Mouse (Mus musculus) heart, embryonic 10.5 days (tissue): ENCODE results near the gene Agap3. TPM values are rescaled to one million over a fixed set of nuclear protein-coding genes. Genes with fewer than 3 reads are reported as not detected.
A peak's percentile ranks its signal among the peaks of the same experiment; 100 is the strongest.

Experiments
- DNase-seq: peaks from one replicate; pipeline ENCODE4 v3.0.0-alpha.2; 2017; ENCODE audit warnings: low spot score
- H3K27ac ChIP-seq: fragments of 300-500 bp; sonication (generic); 2 replicates; pipeline ENCODE4 v1.5.1; 2016; ENCODE audit warnings: mild to moderate bottlenecking
- H3K27me3 ChIP-seq: fragments of 300-500 bp; sonication (generic); 2 replicates; pipeline ENCODE4 v1.6.1; 2016; ENCODE audit warnings: mild to moderate bottlenecking; ENCODE audit not compliant: poor library complexity, insufficient read depth, severe bottlenecking
- H3K36me3 ChIP-seq: fragments of 300-500 bp; sonication (generic); 2 replicates; pipeline ENCODE4 v1.6.1; 2016; ENCODE audit warnings: mild to moderate bottlenecking, moderate library complexity
- H3K4me1 ChIP-seq: fragments of 300-500 bp; sonication (generic); 2 replicates; pipeline ENCODE4 v1.6.1; 2016; ENCODE audit warnings: mild to moderate bottlenecking
- H3K4me3 ChIP-seq: fragments of 300-500 bp; sonication (generic); 2 replicates; pipeline ENCODE4 v1.5.1; 2016; ENCODE audit warnings: mild to moderate bottlenecking, moderate library complexity
- H3K9me3 ChIP-seq: fragments of 300-500 bp; sonication (generic); 2 replicates; pipeline ENCODE4 v1.6.1; 2016; ENCODE audit warnings: mild to moderate bottlenecking, moderate library complexity
- WGBS: fragments of 180-500 bp; shearing (Covaris S2); methylation state at CpG from one replicate; pipeline ENCODE4 v1.1.7; 2016; 5-methylcytosine and 5-hydroxymethylcytosine counted together
- polyA plus RNA-seq: library from polyadenylated mRNA; unstranded; fragments of >200 nt; fragmentation: Nextera tagmentation; extraction: Ambion mirVana; gene quantifications from 2 replicates; pipeline ENCODE4 v1.2.1, GENCODE M21; 2016

Agap3 gene
- polyA plus RNA-seq, 1 experiment from 2014 or later = 30.1 TPM

DNA sequence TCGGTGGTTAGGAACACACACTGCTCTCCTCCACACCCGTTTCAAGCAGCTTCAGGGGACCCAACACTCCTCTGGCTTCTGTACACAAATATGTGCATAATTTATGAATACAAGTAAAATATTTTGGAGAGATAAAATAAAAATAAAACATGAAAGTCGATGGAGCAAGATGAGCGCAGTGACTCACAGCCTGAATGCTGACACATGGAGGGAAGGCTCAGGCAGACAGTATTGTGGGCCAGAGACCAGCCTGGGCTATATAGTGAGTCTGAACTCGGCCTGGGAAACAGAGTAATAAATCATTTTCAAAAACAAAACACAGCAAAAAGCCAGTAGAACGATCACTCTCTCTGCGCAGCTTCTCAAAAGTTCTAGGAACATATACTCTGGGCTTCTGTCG lies 69.4 kb downstream of the Agap3 start:
- DNase-seq = no peak
- H3K4me1 ChIP-seq = peaks cover 7% of the 10 kb centered on the region
- no peaks in the 10 kb centered on the region for H3K9me3 ChIP-seq
- H3K4me3 ChIP-seq = no peak overlapping the region
- peaks cover 96% of the 10 kb centered on the region for H3K27me3 ChIP-seq
- no peak overlapping the region for H3K27ac ChIP-seq
- 65% methylated on average over 8 of the region's 8 CpGs for WGBS
- no peaks in the 10 kb centered on the region for H3K36me3 ChIP-seq

GRCm38 (mm10) chr5:24523806-24524205 lies 71.8 kb downstream of the Agap3 start:
- H3K36me3 ChIP-seq = no peaks in the 10 kb centered on the region
- H3K4me3 ChIP-seq = no peak overlapping the region
- peaks cover 96% of the 10 kb centered on the region for H3K27me3 ChIP-seq
- H3K4me1 ChIP-seq = peaks cover 18% of the 10 kb centered on the region
- DNase-seq = no peak
- 56% methylated on average over 8 of the region's 8 CpGs for WGBS
- no peak overlapping the region for H3K27ac ChIP-seq
- H3K9me3 ChIP-seq = no peaks in the 10 kb centered on the region

DNA sequence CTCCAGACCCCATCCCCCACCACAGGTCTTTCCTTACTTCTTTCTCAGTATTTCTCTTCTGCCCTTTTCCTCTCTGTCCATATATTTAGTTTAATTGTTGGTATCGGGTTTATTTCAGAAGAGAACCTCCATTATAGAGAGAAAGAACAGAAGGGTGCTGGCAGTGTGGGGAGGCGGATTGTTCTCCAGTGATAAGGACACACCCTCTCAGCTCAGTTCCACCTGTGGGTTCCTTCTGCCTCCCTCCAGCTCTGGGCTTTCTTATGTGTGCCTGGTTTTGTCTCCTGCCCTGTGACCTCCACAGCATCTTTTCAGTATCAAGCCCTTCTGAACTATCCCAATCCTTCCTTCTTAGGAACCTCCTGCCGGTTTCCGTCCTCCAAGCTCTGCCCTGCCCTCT lies 72.5 kb downstream of the Agap3 start:
- no peaks in the 10 kb centered on the region for H3K36me3 ChIP-seq
- H3K4me3 ChIP-seq = no peak overlapping the region
- H3K4me1 ChIP-seq = peaks cover 18% of the 10 kb centered on the region
- no peaks in the 10 kb centered on the region for H3K9me3 ChIP-seq
- no peak overlapping the region for H3K27ac ChIP-seq
- no peak for DNase-seq
- WGBS = 20% methylated on average over 4 of the region's 4 CpGs
- peaks cover 98% of the 10 kb centered on the region for H3K27me3 ChIP-seq

GRCm38 (mm10) chr5:24525360-24526189 lies 73.6 kb downstream of the Agap3 start:
- H3K4me3 ChIP-seq = peak overlapping the region; percentile 62
- H3K4me1 ChIP-seq = peaks cover 18% of the 10 kb centered on the region
- no peaks in the 10 kb centered on the region for H3K9me3 ChIP-seq
- no peaks in the 10 kb centered on the region for H3K36me3 ChIP-seq
- 4% methylated on average over 34 of the region's 34 CpGs for WGBS
- peaks cover 95% of the 10 kb centered on the region for H3K27me3 ChIP-seq
- no peak overlapping the region for H3K27ac ChIP-seq
- DNase-seq = no peak

GRCm38 (mm10) chr5:24526190-24526888 lies 74.4 kb downstream of the Agap3 start:
- H3K4me3 ChIP-seq = peak overlapping the region; percentile 62
- no peak for DNase-seq
- peaks cover 97% of the 10 kb centered on the region for H3K27me3 ChIP-seq
- peaks cover 18% of the 10 kb centered on the region for H3K4me1 ChIP-seq
- peak overlapping the region; percentile 62; the same call in 1 of the 2 replicates for H3K27ac ChIP-seq
- H3K9me3 ChIP-seq = no peaks in the 10 kb centered on the region
- WGBS = 1% methylated on average over 93 of the region's 109 CpGs
- no peaks in the 10 kb centered on the region for H3K36me3 ChIP-seq

- Histone ChIP-seq H3K27me3 (peaks cover 97% of the 10 kb centered on the region), H3K4me3 (peak within 1 kb of the TSS; percentile 62), H3K9me3 (no peaks in the 10 kb centered on the region), H3K27ac (peak within 1 kb of the TSS; percentile 62; the same call in 1 of the 2 replicates), H3K36me3 (no peaks in the 10 kb centered on the region), H3K4me1 (peaks cover 18% of the 10 kb centered on the region)
- DNase-seq = no peak
- WGBS = under 1% methylated on average over 49 of the region's 49 CpGs
Measured at GRCm38 (mm10) chr5:24526889-24527230, 74.9 kb downstream of the Agap3 start, which contains the start of gene Gbx1. Gbx1 (minus strand) TSS chr5:24527202.

DNA sequence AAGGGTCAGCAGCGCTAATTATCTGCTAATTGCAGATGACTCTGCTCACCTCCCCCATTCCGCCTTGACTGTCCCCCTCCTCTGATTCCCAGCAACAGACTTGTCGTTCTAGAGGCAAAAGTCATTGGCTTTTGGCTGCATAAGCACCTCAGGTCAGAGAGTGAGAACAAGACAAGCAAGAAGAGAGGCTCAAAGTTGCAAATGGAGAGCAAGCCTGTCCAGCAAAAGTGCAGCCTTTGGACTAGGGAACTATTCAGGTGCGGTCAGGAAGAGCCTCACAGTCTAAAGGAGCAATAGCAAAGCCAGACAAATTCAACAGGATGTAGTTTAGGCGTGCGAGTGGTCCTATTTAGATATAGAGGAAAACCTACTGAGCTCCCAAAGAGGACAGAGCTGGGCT lies 75.8 kb downstream of the Agap3 start:
- H3K4me1 ChIP-seq = peaks cover 18% of the 10 kb centered on the region
- DNase-seq = no peak
- H3K9me3 ChIP-seq = no peaks in the 10 kb centered on the region
- H3K36me3 ChIP-seq = no peaks in the 10 kb centered on the region
- peaks cover 97% of the 10 kb centered on the region for H3K27me3 ChIP-seq
- no peak overlapping the region for H3K27ac ChIP-seq
- WGBS = 16% methylated on average over 6 of the region's 6 CpGs
- H3K4me3 ChIP-seq = no peak overlapping the region

- 16% methylated on average over 24 of the region's 24 CpGs for WGBS
- peaks cover 95% of the 10 kb centered on the region for H3K27me3 ChIP-seq
- H3K4me3 ChIP-seq = no peak overlapping the region
- no peaks in the 10 kb centered on the region for H3K9me3 ChIP-seq
- no peak overlapping the region for H3K27ac ChIP-seq
- H3K4me1 ChIP-seq = peaks cover 21% of the 10 kb centered on the region
- no peaks in the 10 kb centered on the region for H3K36me3 ChIP-seq
- peak; percentile 92 for DNase-seq
Measured at GRCm38 (mm10) chr5:24530042-24530689, 78.2 kb downstream of the Agap3 start.

GRCm38 (mm10) chr5:24533391-24533790 lies 81.4 kb downstream of the Agap3 start:
- H3K9me3 ChIP-seq = no peaks in the 10 kb centered on the region
- WGBS = 58% methylated on average over 11 of the region's 11 CpGs
- no peaks in the 10 kb centered on the region for H3K36me3 ChIP-seq
- 0 out of 2 replicates have a peak, but pooled peaks cover 3% of the 10 kb centered on the region for H3K4me1 ChIP-seq
- DNase-seq = no peak
- H3K27me3 ChIP-seq = peaks cover 80% of the 10 kb centered on the region
- H3K27ac ChIP-seq = no peak overlapping the region
- no peak overlapping the region for H3K4me3 ChIP-seq

DNA sequence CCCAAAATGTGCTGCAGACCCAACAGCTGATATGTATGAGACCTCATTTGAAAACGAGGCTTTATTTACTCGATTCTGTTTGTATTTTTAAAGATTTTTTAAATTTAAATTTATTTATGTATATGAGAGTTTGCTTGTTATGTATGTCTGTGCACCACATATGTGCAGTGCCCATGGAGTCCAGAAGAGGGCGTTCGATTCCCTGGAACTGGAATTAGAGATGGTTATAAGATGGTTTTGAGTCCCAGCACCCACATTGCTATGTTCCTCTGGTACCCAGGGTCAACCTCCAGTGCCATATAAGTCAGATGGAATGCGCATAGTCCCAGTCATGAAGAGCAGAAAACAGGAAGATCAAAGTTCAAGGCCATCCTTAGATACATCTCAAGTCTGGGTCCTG lies 82.3 kb downstream of the Agap3 start:
- WGBS = 45% methylated on average over 5 of the region's 5 CpGs
- Histone ChIP-seq H3K4me3 (no peak overlapping the region), H3K27me3 (peaks cover 71% of the 10 kb centered on the region), H3K27ac (no peak overlapping the region), H3K36me3 (no peaks in the 10 kb centered on the region), H3K9me3 (no peaks in the 10 kb centered on the region), H3K4me1 (peaks cover 7% of the 10 kb centered on the region)
- no peak for DNase-seq

GRCm38 (mm10) chr5:24535731-24536130 lies 83.8 kb downstream of the Agap3 start:
- no peaks in the 10 kb centered on the region for H3K9me3 ChIP-seq
- H3K4me3 ChIP-seq = no peak overlapping the region
- WGBS = 85% methylated on average over 3 of the region's 3 CpGs
- no peak for DNase-seq
- peaks cover 21% of the 10 kb centered on the region for H3K4me1 ChIP-seq
- peaks cover 66% of the 10 kb centered on the region for H3K27me3 ChIP-seq
- no peak overlapping the region for H3K27ac ChIP-seq
- H3K36me3 ChIP-seq = no peaks in the 10 kb centered on the region

DNA sequence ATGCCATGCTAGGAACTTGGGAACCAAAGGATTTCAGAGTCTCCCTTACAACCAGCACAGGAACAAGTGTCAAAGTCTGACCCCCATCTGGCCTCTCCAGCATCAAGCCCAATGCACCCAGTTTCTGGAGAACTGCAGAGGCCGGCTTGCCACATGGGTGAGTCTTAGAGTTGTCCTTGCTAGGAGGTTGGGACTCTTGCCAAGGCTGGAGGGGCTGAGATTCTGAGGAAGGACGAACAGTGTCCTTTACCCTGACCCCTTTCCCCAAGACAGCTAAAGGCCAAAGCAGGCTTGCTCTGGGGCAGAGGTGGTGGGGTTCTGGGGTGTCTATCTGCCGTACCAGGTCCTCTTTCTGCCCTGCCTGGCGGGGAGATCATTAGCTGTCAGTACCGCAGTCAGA lies 84.5 kb downstream of the Agap3 start:
- 75% methylated on average over 5 of the region's 5 CpGs for WGBS
- no peaks in the 10 kb centered on the region for H3K9me3 ChIP-seq
- H3K27me3 ChIP-seq = peaks cover 58% of the 10 kb centered on the region
- H3K36me3 ChIP-seq = no peaks in the 10 kb centered on the region
- peaks cover 29% of the 10 kb centered on the region for H3K4me1 ChIP-seq
- no peak for DNase-seq
- H3K27ac ChIP-seq = no peak overlapping the region
- no peak overlapping the region for H3K4me3 ChIP-seq

DNA sequence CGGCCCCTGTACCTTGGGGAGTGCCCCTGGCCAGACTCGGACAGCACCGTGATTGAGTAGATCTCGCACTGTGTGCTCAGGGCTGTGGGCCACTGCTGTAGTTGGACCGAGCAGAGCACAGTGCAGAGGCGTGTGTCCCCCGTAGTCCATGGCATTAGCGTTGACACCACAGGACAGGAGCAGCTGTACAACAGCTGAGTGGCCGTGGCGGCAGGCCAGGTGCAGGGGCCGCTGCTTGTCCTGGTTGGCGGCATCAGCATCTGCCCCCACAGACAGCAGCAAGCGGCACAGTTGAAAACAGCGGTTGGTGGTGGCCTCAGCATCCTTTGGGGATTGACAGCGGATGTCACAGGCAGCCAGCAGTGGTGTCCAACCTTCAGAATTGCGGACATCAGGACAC lies 85.6 kb downstream of the Agap3 start:
- Histone ChIP-seq H3K4me1 (peaks cover 31% of the 10 kb centered on the region), H3K27ac (no peak overlapping the region), H3K36me3 (no peaks in the 10 kb centered on the region), H3K4me3 (no peak overlapping the region), H3K27me3 (peaks cover 47% of the 10 kb centered on the region), H3K9me3 (no peaks in the 10 kb centered on the region)
- WGBS = 69% methylated on average over 16 of the region's 16 CpGs
- DNase-seq = no peak
